Mouse (Mus musculus): ENCODE results near the gene Ccpg1.
A peak's percentile ranks its signal among the peaks of the same experiment; 100 is the strongest.

The Ccpg1 gene

GRCm38 (mm10) chr9:72996806-72997205, 11.6 kb downstream of the Ccpg1 start:
- DNase-seq, result no peak

GRCm38 (mm10) chr9:73000487-73000886, 15.3 kb downstream of the Ccpg1 start:
- no peak for DNase-seq

DNA sequence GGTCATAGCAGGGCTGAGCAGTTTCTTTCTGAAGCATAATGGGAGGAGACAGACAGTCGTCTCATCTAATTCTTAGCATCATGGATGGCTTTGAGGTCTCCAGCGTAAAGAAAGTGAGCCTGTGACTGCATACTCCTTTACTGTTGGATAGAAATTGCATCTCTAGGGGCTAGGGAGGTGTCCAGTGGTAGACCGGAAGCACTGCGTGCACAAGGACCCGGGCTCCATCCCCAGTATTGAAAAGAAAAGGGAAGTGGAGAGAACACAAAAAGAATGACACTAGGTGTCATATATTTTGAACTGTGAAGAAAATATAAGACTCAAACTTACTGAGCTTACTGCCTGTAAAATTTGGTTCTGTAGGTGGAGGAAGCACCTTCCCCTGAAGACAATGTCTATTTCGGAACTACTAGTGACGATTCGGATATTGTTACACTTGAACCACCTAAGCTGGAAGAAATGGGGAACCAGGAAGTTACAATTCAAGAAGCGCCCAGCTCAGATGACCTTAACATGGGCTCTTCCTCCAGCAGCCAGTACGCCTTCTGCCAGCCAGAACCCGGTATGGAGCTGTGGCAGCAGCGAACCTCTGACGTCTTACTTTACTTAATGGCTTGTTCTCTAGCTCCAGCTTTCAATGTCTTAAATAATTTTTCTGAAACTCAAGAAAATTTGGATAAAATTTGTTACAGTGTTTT, 16.2 kb downstream of the Ccpg1 start:
- no peak for DNase-seq

DNA sequence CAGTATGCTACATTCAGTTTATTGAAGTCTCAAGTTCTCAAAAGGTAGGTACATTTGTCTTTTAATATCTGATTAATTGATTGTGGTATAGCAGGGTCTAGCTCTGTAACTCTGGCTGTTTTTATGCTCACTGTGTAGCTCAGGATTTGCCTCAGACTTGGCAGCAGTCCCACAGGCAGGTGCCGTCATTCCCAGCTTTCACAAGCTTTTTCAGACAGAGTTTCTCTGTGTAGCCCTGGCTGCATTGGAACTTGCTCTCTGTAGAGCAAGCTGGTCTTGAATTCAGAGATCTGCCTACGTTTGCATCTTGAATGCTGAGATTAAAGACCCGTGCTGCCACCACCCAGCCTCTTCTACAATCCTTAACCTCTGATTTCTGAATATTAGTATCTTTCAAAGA, 16.9 kb downstream of the Ccpg1 start:
- peak in 1 of 2 experiments; percentile 20 for DNase-seq

DNA sequence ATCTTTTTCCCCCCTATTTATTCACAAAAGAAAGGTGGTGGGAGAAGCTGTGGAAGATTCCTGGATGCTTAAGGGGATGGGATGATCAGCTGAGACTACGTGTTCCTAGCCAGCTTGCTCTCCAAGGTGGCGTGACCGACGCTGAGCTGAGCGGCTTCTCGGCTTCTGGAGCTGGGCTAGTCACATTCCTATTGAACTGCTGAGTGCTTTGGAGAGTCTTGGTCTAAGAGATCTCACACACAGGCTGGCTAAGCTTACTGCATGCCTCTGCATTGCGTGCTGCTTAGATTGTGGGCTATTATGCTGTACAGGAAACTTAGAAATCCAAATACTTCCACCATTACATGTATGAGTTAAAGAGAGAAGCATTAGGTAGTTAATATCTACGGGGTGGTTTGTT, 18.8 kb downstream of the Ccpg1 start:
- DNase-seq, result no peak

DNA sequence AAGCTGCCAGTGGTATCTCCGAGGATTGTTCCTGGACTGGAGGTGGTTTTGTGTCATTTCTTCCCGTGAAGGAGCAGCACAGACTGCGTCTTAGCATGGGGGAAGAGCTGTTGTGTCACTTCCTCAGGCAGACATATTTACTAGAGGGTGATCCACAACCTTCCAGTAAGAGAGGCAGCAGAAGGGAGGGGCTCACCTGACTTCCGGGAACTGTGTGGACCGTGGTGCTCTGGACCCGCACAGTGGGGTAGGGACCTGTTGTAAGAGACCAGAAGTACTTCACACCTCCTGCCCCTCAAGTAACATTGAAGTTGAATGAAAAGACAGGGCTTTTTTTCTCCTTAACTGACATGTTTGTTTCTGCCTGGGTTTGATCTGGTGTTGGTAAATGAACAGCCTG, 19.9 kb downstream of the Ccpg1 start:
- DNase-seq, result no peak

DNA sequence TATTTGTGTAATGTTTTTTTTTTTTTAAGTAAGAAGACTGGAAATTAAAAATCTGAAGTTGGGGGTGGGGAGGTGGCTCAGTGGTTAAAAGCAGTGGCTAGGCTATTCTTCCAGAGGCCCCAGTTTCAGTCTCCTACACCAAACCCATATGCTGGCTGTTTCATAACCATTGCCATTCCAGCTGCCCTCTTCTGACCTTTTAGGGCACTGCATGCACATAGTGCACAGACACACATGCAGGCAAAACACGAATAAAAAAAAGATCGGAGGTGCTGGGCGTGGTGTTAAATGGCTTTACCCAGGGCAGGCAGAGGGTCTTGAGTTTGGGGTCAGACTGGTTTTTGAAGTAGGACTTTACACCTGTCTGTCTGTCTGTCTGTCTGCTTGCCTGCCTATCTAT, 20.9 kb downstream of the Ccpg1 start:
- peak in 1 of 2 experiments; percentile 31 for DNase-seq

GRCm38 (mm10) chr9:73008384-73008783, 23.2 kb downstream of the Ccpg1 start:
- DNase-seq, result no peak

- no peak for DNase-seq
These were observed 27.4 kb downstream of the Ccpg1 start for GRCm38 (mm10) chr9:73012629-73013028.

- DNase-seq, result no peak
These were observed 29.5 kb downstream of the Ccpg1 start for GRCm38 (mm10) chr9:73014724-73015123.

- peak; percentile 79 to 80 for DNase-seq
These were observed 34.6 kb downstream of the Ccpg1 start for GRCm38 (mm10) chr9:73019841-73020240.

- no peak for DNase-seq
These were observed 35.4 kb downstream of the Ccpg1 start for GRCm38 (mm10) chr9:73020566-73021097.

GRCm38 (mm10) chr9:73025818-73026636, 40.8 kb downstream of the Ccpg1 start:
- DNase-seq, result peak; percentile 42 to 53

GRCm38 (mm10) chr9:73030443-73030842, 45.2 kb downstream of the Ccpg1 start:
- no peak for DNase-seq

- DNase-seq, result peak; percentile 28 to 49
These were observed 46.2 kb downstream of the Ccpg1 start for GRCm38 (mm10) chr9:73031421-73031820.

DNA sequence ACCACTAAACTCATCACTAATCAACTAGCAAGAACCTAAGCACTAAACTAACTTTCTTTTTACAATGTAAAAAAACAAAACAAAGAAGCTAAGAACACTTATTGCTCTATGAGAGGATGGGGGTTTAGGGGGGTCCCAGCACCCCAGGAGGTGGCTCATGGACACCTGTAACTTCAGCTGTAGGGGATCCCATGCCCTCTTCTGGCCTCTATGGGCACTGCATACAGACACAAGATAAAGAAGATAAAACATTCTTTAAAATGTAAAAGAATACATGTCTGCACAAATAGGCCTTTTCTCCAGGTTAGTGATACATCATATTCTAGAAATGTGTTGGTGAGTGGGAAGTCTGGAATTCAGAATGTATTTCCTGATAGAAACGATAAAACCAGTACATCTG, 48.2 kb downstream of the Ccpg1 start:
- DNase-seq, result no peak

- DNase-seq, result peak; percentile 95 to 96
These were observed 54.2 kb downstream of the Ccpg1 start for GRCm38 (mm10) chr9:73039222-73039945.

DNA sequence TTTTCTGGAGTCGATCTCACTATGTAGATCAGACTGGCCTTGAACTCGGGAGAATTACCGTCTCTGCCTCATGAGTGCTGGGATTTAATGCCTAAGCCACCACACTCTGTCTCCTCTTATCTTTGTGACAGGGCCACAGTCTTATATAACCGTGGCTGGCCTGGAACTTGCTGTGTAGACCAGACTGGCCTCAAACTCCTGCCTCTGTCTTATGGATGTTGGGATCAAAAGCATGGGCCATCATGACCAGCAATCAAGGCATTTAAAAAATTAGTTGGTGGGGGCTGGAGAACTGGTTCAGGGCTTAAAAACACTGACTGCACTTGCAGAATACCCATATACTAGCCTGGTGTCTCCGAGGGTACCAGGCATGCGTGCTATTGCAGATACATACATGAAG, 54.9 kb downstream of the Ccpg1 start, which contains the start of gene Pigb:
Gene Pigb, minus strand, starts transcription at position 299 of the 400 bp plus-strand sequence.
- no peak for DNase-seq

DNA sequence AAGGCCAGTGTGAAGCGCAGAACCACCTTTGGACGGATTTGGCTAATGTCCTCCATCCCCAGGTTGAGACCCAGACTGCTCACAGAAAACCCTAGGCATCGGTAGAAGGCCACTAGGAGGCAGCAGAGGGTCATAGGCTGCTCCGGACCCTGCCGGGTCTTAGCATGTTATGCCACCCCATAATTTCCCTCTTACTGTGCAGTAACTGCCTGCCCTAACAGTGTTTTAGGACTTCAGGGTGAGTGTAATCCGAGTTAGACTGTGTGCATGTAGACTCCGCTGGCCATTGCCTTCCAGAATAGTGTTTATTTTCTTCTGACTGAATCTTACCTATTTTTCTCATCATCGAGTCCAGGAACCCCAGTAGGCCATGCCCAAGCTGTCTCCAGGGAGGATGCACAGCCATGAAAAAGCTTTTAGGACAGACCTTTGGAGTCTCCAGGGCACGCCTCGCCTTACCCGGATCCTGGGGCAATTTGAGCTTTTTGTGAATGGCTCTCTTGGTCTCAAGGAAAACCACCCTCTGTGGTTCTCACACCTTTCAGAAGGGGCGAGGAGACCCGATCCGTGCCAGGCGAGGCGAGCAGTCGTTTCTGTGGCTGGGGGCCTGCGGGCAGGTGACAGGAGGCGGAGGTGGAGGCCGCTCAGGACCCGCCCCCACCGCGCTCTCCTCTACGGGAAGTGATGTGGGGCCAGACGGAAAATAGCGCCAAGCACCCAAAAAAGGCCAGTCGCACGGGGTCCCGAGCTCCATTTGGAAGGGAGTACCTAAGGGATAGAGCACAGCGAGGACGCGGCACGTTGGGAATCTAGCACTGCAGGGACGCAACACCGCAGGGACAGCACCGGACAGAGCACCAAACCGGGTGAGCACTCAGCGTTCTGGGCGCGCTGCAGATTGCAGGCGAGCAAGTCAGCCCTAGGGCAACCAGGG, 59.2 kb downstream of the Ccpg1 start, which contains the start of gene Rab27a:
Gene Rab27a, plus strand, starts transcription at position 709 of the 934 bp plus-strand sequence.
- peak; percentile 96 to 98 for DNase-seq

DNA sequence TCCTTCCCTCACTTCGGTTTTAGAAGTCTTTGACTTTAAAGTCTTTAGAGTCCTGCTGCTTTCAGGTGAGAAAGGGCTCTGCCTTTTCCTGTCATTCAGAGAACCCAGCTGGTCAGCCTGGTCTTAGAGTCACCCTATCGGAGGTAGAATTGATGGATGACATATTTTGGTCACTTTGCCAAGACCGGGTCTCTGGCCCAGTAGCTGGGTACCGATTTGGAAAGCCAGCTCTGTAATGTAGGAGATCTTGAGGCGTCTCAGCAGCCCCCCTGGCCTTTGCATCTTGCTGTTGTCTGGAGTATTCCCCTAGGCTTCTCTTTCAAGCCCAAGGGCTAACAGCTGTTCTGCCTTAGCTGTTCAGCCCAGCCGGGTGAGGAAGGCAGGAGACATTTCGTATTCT, 60.0 kb downstream of the Ccpg1 start:
- peak; percentile 65 to 68 for DNase-seq

- DNase-seq, result no peak
These were observed 60.5 kb downstream of the Ccpg1 start for GRCm38 (mm10) chr9:73045711-73046110.

DNA sequence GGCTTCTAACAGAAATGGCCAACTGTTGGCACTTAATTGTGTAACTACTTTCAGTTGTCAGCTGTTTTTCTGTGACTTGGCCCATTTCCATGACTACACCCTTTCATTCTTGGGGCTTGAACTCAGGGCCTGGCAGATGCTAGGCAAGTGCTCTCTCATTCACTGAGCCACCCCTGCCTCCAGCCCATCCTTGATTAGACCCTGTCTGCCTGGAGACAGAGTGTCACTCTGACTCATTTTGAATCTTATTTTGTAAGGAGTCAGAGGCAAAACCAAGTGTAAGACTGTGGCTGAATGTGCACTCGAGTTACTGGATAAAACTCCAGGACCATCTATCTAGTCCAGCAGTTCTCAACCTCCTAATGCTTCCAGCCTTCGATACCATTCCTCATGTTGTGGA, 62.7 kb downstream of the Ccpg1 start:
- DNase-seq, result no peak

Data from cerebellum, postnatal 14 days (tissue).